Mouse (Mus musculus): ENCODE measurements at regions not wholly inside any gene's neighbourhood (a gene's known extent, or its start where the extent isn't known, plus 50 kb on each side); places are given as distances from the start of the nearest gene placed in this dataset.

GRCm38 (mm10) chr19:44626261-44626660 lies 63.6 kb downstream of the Hif1an start:
- no peak for ATAC-seq (ENCODE audit: insufficient number of reproducible peaks, low FRiP score, low TSS enrichment, low read depth)

GRCm38 (mm10) chr19:44629705-44630104 lies 67.1 kb downstream of the Hif1an start:
- no peak overlapping the region for H3K9ac ChIP-seq
- 66% methylated on average over 7 of the region's 7 CpGs for WGBS
- no peaks in the 10 kb centered on the region for H3K36me3 ChIP-seq
- no peak for ATAC-seq (ENCODE audit: insufficient number of reproducible peaks, low FRiP score, low TSS enrichment, low read depth)
- no peaks in the 10 kb centered on the region for H3K9me3 ChIP-seq (replicated peaks)
- no peak overlapping the region for H3K4me2 ChIP-seq (replicated peaks)
- H3K27me3 ChIP-seq: peaks cover 22% of the 10 kb centered on the region; the same call in 1 of the 2 replicates
- no peak overlapping the region for H3K4me3 ChIP-seq (replicated peaks)
- no peaks in the 10 kb centered on the region for H3K4me1 ChIP-seq
- H3K27ac ChIP-seq (replicated peaks): no peak overlapping the region

More at GRCm38 (mm10) chr19:44626261-44626660, 63.6 kb downstream of the Hif1an start:
- Histone ChIP-seq H3K4me2 (replicated peaks) (no peak overlapping the region), H3K9me3 (replicated peaks) (no peaks in the 10 kb centered on the region), H3K27ac (replicated peaks) (no peak overlapping the region), H3K27me3 (peaks cover 16% of the 10 kb centered on the region; the same call in 1 of the 2 replicates), H3K4me3 (replicated peaks) (no peak overlapping the region), H3K9ac (no peak overlapping the region), H3K4me1 (no peaks in the 10 kb centered on the region), H3K36me3 (no peaks in the 10 kb centered on the region)
- 41% methylated on average over 5 of the region's 5 CpGs for WGBS

DNA sequence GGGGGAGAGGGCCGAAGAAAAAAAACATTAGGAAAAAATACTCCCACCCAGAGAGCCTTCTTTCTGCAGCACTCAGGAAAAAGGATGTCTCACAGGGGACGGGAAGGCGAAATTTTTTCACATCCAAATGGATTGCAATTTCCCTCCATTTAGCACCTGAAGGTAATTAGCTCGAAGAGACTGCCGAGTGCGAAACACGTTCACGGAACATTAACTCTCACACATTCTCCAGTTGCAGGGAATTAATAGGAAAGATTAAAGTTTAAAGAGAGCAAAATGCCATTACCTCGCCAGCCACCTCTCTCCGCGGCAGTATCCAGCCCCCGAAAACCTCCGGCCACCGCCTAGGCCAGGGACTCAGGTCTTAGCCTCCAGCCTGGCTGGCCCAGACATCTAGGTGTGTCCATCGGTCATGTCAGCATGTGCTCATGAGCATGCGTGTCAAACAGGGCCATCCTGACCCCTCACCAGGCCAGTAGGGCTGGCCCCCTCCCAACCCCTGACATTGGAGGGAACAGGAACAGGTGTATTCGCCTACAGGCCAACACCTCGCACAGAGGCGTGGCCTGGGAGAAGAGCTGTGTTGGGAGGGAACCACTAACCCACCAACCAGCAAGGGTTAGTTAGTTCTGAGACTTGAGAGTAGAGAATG lies 68.8 kb downstream of the Hif1an start:
- Histone ChIP-seq H3K9me3 (replicated peaks) (no peaks in the 10 kb centered on the region), H3K9ac (no peak overlapping the region), H3K36me3 (no peaks in the 10 kb centered on the region), H3K4me1 (no peaks in the 10 kb centered on the region), H3K4me3 (replicated peaks) (no peak overlapping the region), H3K27ac (replicated peaks) (no peak overlapping the region), H3K4me2 (replicated peaks) (no peak overlapping the region), H3K27me3 (peaks cover 17% of the 10 kb centered on the region; the same call in 1 of the 2 replicates)
- 74% methylated on average over 19 of the region's 19 CpGs for WGBS
- no peak for ATAC-seq (ENCODE audit: insufficient number of reproducible peaks, low FRiP score, low TSS enrichment, low read depth)

GRCm38 (mm10) chr19:44637145-44637719 lies 74.6 kb downstream of the Hif1an start:
- H3K9me3 ChIP-seq (replicated peaks): no peaks in the 10 kb centered on the region
- no peak overlapping the region for H3K9ac ChIP-seq
- no peaks in the 10 kb centered on the region for H3K36me3 ChIP-seq
- no peak overlapping the region for H3K27ac ChIP-seq (replicated peaks)
- ATAC-seq (ENCODE audit: insufficient number of reproducible peaks, low FRiP score, low TSS enrichment, low read depth): no peak
- 67% methylated on average over 9 of the region's 9 CpGs for WGBS
- no peak overlapping the region for H3K4me2 ChIP-seq (replicated peaks)
- H3K4me1 ChIP-seq: peaks cover 7% of the 10 kb centered on the region; the same call in 1 of the 2 replicates
- no peak overlapping the region for H3K4me3 ChIP-seq (replicated peaks)
- peaks cover 48% of the 10 kb centered on the region for H3K27me3 ChIP-seq

- Histone ChIP-seq H3K27ac (replicated peaks) (no peak overlapping the region), H3K4me3 (replicated peaks) (peak overlapping the region; percentile 28), H3K4me1 (peaks cover 7% of the 10 kb centered on the region; the same call in 1 of the 2 replicates), H3K36me3 (no peaks in the 10 kb centered on the region), H3K9me3 (replicated peaks) (no peaks in the 10 kb centered on the region), H3K27me3 (peaks cover 61% of the 10 kb centered on the region), H3K9ac (no peak overlapping the region), H3K4me2 (replicated peaks) (peak overlapping the region; percentile 45)
- 0% methylated on average over 26 of the region's 26 CpGs for WGBS
- ATAC-seq (ENCODE audit: insufficient number of reproducible peaks, low FRiP score, low TSS enrichment, low read depth): no peak
Observed at GRCm38 (mm10) chr19:44640021-44640420, 77.4 kb downstream of the Hif1an start.

DNA sequence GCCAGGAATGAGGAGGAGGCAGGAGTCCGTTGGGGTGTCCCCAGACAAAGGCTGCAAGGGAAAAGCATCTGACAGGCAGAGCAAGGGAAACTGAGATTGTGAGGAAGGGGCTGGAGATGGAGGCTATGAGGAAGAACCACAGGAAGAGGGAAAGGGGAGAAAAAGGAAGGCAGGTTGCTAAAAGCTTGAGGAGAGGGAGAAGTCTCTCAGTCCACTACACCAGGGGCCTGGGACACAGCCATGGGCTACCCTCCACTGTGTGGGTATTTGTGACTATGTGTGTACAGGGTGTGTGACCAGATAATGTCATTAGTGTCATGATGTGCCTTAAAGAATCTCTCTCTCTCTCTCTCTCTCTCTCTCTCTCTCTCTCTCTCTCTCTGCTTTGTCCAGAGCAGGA lies 77.9 kb downstream of the Hif1an start:
- no peak for ATAC-seq (ENCODE audit: insufficient number of reproducible peaks, low FRiP score, low TSS enrichment, low read depth)
- peak overlapping the region; percentile 28; the same call in 1 of the 2 replicates for H3K4me3 ChIP-seq (replicated peaks)

GRCm38 (mm10) chr19:44642294-44642693 lies 79.6 kb downstream of the Hif1an start:
- Histone ChIP-seq H3K4me3 (replicated peaks) (no peak overlapping the region), H3K36me3 (no peaks in the 10 kb centered on the region), H3K27ac (replicated peaks) (no peak overlapping the region), H3K9me3 (replicated peaks) (no peaks in the 10 kb centered on the region), H3K27me3 (peaks cover 67% of the 10 kb centered on the region), H3K9ac (no peak overlapping the region), H3K4me2 (replicated peaks) (no peak overlapping the region), H3K4me1 (peaks cover 7% of the 10 kb centered on the region; the same call in 1 of the 2 replicates)
- ATAC-seq (ENCODE audit: insufficient number of reproducible peaks, low FRiP score, low TSS enrichment, low read depth): no peak
- WGBS: 53% methylated on average over 4 of the region's 4 CpGs

More for the DNA sequence above, 77.9 kb downstream of the Hif1an start:
- H3K27me3 ChIP-seq: peaks cover 61% of the 10 kb centered on the region
- WGBS: 6% methylated on average over 1 of the region's 1 CpGs
- H3K27ac ChIP-seq (replicated peaks): no peak overlapping the region
- H3K9me3 ChIP-seq (replicated peaks): no peaks in the 10 kb centered on the region
- peak overlapping the region; percentile 45 for H3K4me2 ChIP-seq (replicated peaks)
- H3K36me3 ChIP-seq: no peaks in the 10 kb centered on the region
- peaks cover 7% of the 10 kb centered on the region; the same call in 1 of the 2 replicates for H3K4me1 ChIP-seq
- H3K9ac ChIP-seq: no peak overlapping the region

GRCm38 (mm10) chr19:44644376-44644775 lies 81.7 kb downstream of the Hif1an start:
- peaks cover 7% of the 10 kb centered on the region; the same call in 1 of the 2 replicates for H3K4me1 ChIP-seq
- H3K9ac ChIP-seq: no peak overlapping the region
- H3K9me3 ChIP-seq (replicated peaks): no peaks in the 10 kb centered on the region
- ATAC-seq (ENCODE audit: insufficient number of reproducible peaks, low FRiP score, low TSS enrichment, low read depth): no peak
- no peak overlapping the region for H3K4me3 ChIP-seq (replicated peaks)
- H3K27me3 ChIP-seq: peaks cover 65% of the 10 kb centered on the region
- H3K4me2 ChIP-seq (replicated peaks): no peak overlapping the region
- no peak overlapping the region for H3K27ac ChIP-seq (replicated peaks)
- 46% methylated on average over 3 of the region's 3 CpGs for WGBS
- H3K36me3 ChIP-seq: no peaks in the 10 kb centered on the region

GRCm38 (mm10) chr19:44644929-44645328 lies 82.3 kb downstream of the Hif1an start:
- no peak for ATAC-seq (ENCODE audit: insufficient number of reproducible peaks, low FRiP score, low TSS enrichment, low read depth)
- no peak overlapping the region for H3K9ac ChIP-seq
- peaks cover 65% of the 10 kb centered on the region for H3K27me3 ChIP-seq
- 42% methylated on average over 4 of the region's 4 CpGs for WGBS
- H3K4me1 ChIP-seq: peaks cover 5% of the 10 kb centered on the region; the same call in 1 of the 2 replicates
- no peak overlapping the region for H3K4me3 ChIP-seq (replicated peaks)
- H3K36me3 ChIP-seq: no peaks in the 10 kb centered on the region
- no peaks in the 10 kb centered on the region for H3K9me3 ChIP-seq (replicated peaks)
- H3K27ac ChIP-seq (replicated peaks): no peak overlapping the region
- H3K4me2 ChIP-seq (replicated peaks): no peak overlapping the region

GRCm38 (mm10) chr19:44646548-44646947 lies 83.9 kb downstream of the Hif1an start:
- Histone ChIP-seq H3K36me3 (no peaks in the 10 kb centered on the region), H3K27ac (replicated peaks) (no peak overlapping the region), H3K4me3 (replicated peaks) (no peak overlapping the region), H3K4me1 (no peaks in the 10 kb centered on the region), H3K9ac (no peak overlapping the region), H3K9me3 (replicated peaks) (no peaks in the 10 kb centered on the region), H3K27me3 (peaks cover 67% of the 10 kb centered on the region), H3K4me2 (replicated peaks) (no peak overlapping the region)
- no peak for ATAC-seq (ENCODE audit: insufficient number of reproducible peaks, low FRiP score, low TSS enrichment, low read depth)
- WGBS: 79% methylated on average over 9 of the region's 9 CpGs

DNA sequence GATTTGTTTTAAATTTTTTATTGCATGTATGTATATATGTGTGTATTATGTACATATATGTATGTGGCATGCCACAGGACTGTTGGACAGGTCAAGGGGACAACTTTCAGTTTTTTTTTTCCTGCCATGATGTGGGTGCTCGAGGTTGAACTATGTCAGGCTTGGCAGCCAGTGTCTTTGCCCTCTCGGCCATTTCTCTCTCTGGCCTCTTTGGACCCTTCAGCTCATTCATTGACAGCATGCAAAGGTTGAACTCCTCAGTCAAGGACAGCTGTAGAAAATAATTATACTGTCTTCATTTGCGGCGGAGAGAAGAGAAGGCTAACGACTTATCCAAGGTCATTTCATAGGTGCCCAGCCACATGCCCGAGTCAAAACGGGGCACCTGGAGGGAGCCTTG lies 86.6 kb downstream of the Hif1an start:
- no peaks in the 10 kb centered on the region for H3K4me1 ChIP-seq
- no peak for ATAC-seq (ENCODE audit: insufficient number of reproducible peaks, low FRiP score, low TSS enrichment, low read depth)
- peaks cover 63% of the 10 kb centered on the region for H3K27me3 ChIP-seq
- H3K4me2 ChIP-seq (replicated peaks): no peak overlapping the region
- WGBS: 68% methylated on average over 7 of the region's 7 CpGs
- H3K9ac ChIP-seq: no peak overlapping the region
- H3K27ac ChIP-seq (replicated peaks): no peak overlapping the region
- H3K9me3 ChIP-seq (replicated peaks): no peaks in the 10 kb centered on the region
- H3K4me3 ChIP-seq (replicated peaks): no peak overlapping the region
- H3K36me3 ChIP-seq: no peaks in the 10 kb centered on the region
